Mouse (Mus musculus): Measurements from ENCODE around the gene Dph1. TPM values are rescaled to one million over a fixed set of nuclear protein-coding genes. Genes with fewer than 3 reads are reported as not detected.

The Dph1 gene
- polyA plus RNA-seq, 1 experiment = 18.6 TPM

DNA sequence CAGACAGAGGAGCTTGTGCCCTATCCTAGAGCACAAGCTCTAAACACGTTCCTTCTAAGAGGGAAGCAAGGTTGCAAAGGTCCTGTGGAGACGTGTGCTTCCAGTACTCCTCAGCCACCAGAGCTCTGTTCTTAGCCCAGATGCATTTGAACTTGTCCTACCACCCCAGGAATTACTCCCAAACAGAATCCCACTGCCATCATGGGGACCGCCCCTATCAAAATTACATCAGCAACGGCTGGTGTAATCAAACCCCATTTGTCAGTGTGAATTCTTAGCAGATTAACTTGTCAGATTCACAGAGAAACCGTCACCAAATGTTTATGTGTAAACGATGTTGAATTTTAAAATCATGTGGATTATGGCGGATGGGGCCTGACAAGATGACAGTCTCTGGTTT is 30.1 kb downstream of the Dph1 start:
- H3K27ac ChIP-seq (ENCODE audit: insufficient read depth, low read length) = no peak overlapping the region
- DNase-seq = no peak
- no peak for TF ChIP-seq POLR2A (IDR thresholded peaks at IDR 0.05; ENCODE audit: borderline replicate concordance, insufficient read depth, low read length)
- no peak for TF ChIP-seq CTCF (IDR thresholded peaks at IDR 0.05; ENCODE audit: borderline replicate concordance, insufficient read depth, low read depth, low read length)
- WGBS = 76% methylated on average over 7 of the region's 7 CpGs
- no peak overlapping the region for H3K4me3 ChIP-seq (replicated peaks; ENCODE audit: insufficient read depth, low read depth, low read length)
- no peaks in the 10 kb centered on the region for H3K27me3 ChIP-seq (ENCODE audit: control insufficient read depth, insufficient read depth, low read length)
- H3K4me1 ChIP-seq (ENCODE audit: control insufficient read depth, insufficient read depth, low read length) = peaks cover 21% of the 10 kb centered on the region

DNA sequence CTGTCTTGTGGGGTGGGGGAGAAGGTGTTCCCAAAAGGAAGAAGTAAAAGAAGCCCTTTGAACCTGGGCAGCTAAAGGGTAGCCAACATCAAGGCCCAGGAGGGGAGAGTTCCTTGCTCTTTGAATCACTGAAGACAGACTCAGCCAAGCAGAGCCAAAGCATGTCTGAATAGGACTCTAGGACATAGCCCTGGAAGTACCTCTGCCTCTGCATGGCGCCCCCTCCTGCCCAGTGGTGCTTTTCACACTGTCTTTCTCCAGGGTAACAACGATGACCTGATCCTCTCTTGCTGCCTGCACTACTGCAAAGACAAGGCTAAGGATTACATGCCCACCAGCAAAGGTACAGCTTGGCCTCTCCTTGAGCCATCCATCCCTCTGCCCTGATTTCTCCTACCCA is 31.5 kb downstream of the Dph1 start:
- Histone ChIP-seq H3K4me3 (replicated peaks; ENCODE audit: insufficient read depth, low read depth, low read length) (no peak overlapping the region), H3K27ac (ENCODE audit: insufficient read depth, low read length) (no peak overlapping the region), H3K27me3 (ENCODE audit: control insufficient read depth, insufficient read depth, low read length) (no peaks in the 10 kb centered on the region), H3K4me1 (ENCODE audit: control insufficient read depth, insufficient read depth, low read length) (peaks cover 24% of the 10 kb centered on the region)
- WGBS = 62% methylated on average over 2 of the region's 2 CpGs
- TF ChIP-seq CTCF (IDR thresholded peaks at IDR 0.05; ENCODE audit: borderline replicate concordance, insufficient read depth, low read depth, low read length) (no peak), POLR2A (IDR thresholded peaks at IDR 0.05; ENCODE audit: borderline replicate concordance, insufficient read depth, low read length) (no peak)
- DNase-seq = no peak

DNA sequence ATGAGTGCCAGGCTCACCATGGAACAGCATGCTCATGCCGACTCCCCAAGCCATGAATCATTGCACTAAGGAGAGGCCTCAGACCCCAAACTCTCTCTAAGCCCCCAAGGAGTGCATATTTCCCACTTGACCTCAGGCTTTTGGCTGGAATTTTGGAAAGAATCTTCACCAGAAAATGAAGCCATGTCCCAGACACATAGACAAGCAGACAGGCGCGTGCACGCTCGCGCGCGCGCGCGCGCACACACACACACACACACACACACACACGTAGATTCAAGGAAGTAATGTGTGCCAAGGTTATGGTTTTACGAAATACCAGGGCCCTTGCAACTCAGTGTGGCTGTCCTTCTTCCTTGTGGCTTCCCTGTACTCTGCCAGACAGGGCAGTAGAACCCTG is 32.6 kb downstream of the Dph1 start:
- no peaks in the 10 kb centered on the region for H3K27me3 ChIP-seq (ENCODE audit: control insufficient read depth, insufficient read depth, low read length)
- H3K27ac ChIP-seq (ENCODE audit: insufficient read depth, low read length) = no peak overlapping the region
- no peak overlapping the region for H3K4me3 ChIP-seq (replicated peaks; ENCODE audit: insufficient read depth, low read depth, low read length)
- peaks cover 33% of the 10 kb centered on the region for H3K4me1 ChIP-seq (ENCODE audit: control insufficient read depth, insufficient read depth, low read length)
- TF ChIP-seq POLR2A (IDR thresholded peaks at IDR 0.05; ENCODE audit: borderline replicate concordance, insufficient read depth, low read length) (no peak), CTCF (IDR thresholded peaks at IDR 0.05; ENCODE audit: borderline replicate concordance, insufficient read depth, low read depth, low read length) (no peak)
- no peak for DNase-seq
- WGBS = 93% methylated on average over 14 of the region's 14 CpGs

DNA sequence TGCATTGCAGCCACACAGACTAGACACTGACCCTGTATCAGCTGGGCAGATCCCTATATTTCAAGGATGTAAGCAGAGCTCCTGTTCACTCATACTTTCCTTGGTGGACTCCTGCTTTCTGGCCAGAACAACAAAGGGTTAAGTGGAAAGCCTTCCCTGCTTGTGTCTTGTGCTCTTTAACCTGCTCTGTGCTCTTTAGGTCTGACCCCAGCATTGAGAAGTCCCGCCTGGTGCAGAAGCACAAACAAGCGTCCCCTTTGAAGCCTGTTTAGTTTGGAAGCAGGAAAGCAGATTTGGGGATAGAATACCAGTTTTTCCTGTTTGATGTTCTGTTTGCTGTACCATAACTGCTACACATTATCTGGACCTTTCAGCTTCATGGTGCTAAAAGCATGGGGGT is 33.1 kb downstream of the Dph1 start:
- no peak overlapping the region for H3K27ac ChIP-seq (ENCODE audit: insufficient read depth, low read length)
- TF ChIP-seq CTCF (IDR thresholded peaks at IDR 0.05; ENCODE audit: borderline replicate concordance, insufficient read depth, low read depth, low read length) (no peak), POLR2A (IDR thresholded peaks at IDR 0.05; ENCODE audit: borderline replicate concordance, insufficient read depth, low read length) (no peak)

DNA sequence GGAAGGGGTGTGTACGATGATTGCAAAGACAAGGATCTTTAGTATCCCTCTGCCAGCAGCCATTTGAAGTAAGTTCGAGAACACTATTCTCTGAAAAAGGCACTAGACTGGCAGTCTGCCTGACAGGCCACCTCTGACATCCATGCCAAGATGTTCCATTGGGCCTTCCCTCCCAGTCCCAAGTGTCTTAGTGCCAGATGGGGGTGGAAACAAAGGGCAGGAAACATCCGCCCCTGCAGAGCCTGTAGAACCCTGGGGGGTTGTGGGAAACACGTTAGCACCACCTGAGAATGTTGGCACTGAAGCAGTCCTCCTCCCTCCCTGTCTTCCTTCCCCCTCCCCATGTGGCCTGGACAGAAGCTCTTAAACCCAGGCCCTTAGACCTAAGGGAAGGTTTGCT is 34.0 kb downstream of the Dph1 start:
- Histone ChIP-seq H3K27me3 (ENCODE audit: control insufficient read depth, insufficient read depth, low read length) (no peaks in the 10 kb centered on the region), H3K4me3 (replicated peaks; ENCODE audit: insufficient read depth, low read depth, low read length) (no peak overlapping the region), H3K4me1 (ENCODE audit: control insufficient read depth, insufficient read depth, low read length) (peaks cover 43% of the 10 kb centered on the region), H3K27ac (ENCODE audit: insufficient read depth, low read length) (0 out of 2 replicates have a peak overlapping the region, but pooled peaks have one; percentile 11)
- DNase-seq = peak in 1 of 2 experiments; percentile 45
- WGBS = 26% methylated on average over 4 of the region's 4 CpGs
- no peak for TF ChIP-seq CTCF (IDR thresholded peaks at IDR 0.05; ENCODE audit: borderline replicate concordance, insufficient read depth, low read depth, low read length)
- TF ChIP-seq POLR2A (IDR thresholded peaks at IDR 0.05; ENCODE audit: borderline replicate concordance, insufficient read depth, low read length) = no peak

More for the DNA sequence above, 33.1 kb downstream of the Dph1 start:
- 89% methylated on average over 2 of the region's 2 CpGs for WGBS
- DNase-seq = no peak
- Histone ChIP-seq H3K4me3 (replicated peaks; ENCODE audit: insufficient read depth, low read depth, low read length) (no peak overlapping the region), H3K27me3 (ENCODE audit: control insufficient read depth, insufficient read depth, low read length) (no peaks in the 10 kb centered on the region), H3K4me1 (ENCODE audit: control insufficient read depth, insufficient read depth, low read length) (peaks cover 37% of the 10 kb centered on the region)

DNA sequence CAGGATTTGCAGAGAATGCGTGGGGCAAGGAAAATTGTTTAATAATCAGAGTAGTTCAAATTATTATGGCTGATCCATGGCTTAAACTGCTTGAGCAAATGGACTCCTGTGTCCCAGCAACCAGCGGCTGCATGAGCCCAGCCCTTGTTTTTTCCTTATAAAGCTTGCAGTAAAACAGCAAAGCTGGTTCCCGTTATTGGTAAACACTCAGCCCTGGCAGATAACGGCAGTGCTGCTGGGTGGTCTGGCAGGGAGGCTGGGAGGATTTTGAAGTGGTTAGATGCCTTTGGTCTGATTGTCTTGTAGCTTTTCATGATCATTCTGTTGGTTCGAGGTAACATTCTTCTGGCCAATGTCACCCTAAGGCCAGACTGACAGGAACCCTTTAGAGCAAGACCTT is 34.6 kb downstream of the Dph1 start:
- no peak for DNase-seq
- TF ChIP-seq CTCF (IDR thresholded peaks at IDR 0.05; ENCODE audit: borderline replicate concordance, insufficient read depth, low read depth, low read length) (no peak), POLR2A (IDR thresholded peaks at IDR 0.05; ENCODE audit: borderline replicate concordance, insufficient read depth, low read length) (no peak)
- H3K27ac ChIP-seq (ENCODE audit: insufficient read depth, low read length) = 0 out of 2 replicates have a peak overlapping the region, but pooled peaks have one; percentile 3
- no peak overlapping the region for H3K4me3 ChIP-seq (replicated peaks; ENCODE audit: insufficient read depth, low read depth, low read length)
- 49% methylated on average over 5 of the region's 5 CpGs for WGBS
- H3K4me1 ChIP-seq (ENCODE audit: control insufficient read depth, insufficient read depth, low read length) = peaks cover 39% of the 10 kb centered on the region
- H3K27me3 ChIP-seq (ENCODE audit: control insufficient read depth, insufficient read depth, low read length) = no peaks in the 10 kb centered on the region

DNA sequence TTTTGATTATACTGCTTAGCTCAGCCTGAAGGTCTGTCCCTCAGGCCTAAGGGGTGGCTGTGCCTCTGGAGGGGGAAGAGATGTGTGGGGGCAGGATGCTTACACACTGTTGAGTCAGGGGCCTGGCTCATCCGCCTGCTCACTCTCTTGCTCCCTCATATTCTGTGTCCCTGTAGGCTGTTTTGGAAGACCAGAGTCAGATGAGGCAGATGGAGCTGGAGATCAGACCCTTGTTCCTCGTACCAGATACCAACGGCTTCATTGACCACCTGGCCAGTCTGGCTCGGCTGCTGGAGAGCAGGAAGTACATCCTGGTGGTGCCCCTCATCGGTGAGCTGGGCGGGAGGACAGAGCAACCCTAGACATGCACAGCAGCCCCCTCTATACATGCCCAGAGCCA is 35.1 kb downstream of the Dph1 start:
- DNase-seq = no peak
- TF ChIP-seq CTCF (IDR thresholded peaks at IDR 0.05; ENCODE audit: borderline replicate concordance, insufficient read depth, low read depth, low read length) = no peak
- TF ChIP-seq POLR2A (IDR thresholded peaks at IDR 0.05; ENCODE audit: borderline replicate concordance, insufficient read depth, low read length) = no peak
- H3K27ac ChIP-seq (ENCODE audit: insufficient read depth, low read length) = 0 out of 2 replicates have a peak overlapping the region, but pooled peaks have one; percentile 3
- 22% methylated on average over 6 of the region's 6 CpGs for WGBS
- no peak overlapping the region for H3K4me3 ChIP-seq (replicated peaks; ENCODE audit: insufficient read depth, low read depth, low read length)
- no peaks in the 10 kb centered on the region for H3K27me3 ChIP-seq (ENCODE audit: control insufficient read depth, insufficient read depth, low read length)
- peaks cover 38% of the 10 kb centered on the region for H3K4me1 ChIP-seq (ENCODE audit: control insufficient read depth, insufficient read depth, low read length)

DNA sequence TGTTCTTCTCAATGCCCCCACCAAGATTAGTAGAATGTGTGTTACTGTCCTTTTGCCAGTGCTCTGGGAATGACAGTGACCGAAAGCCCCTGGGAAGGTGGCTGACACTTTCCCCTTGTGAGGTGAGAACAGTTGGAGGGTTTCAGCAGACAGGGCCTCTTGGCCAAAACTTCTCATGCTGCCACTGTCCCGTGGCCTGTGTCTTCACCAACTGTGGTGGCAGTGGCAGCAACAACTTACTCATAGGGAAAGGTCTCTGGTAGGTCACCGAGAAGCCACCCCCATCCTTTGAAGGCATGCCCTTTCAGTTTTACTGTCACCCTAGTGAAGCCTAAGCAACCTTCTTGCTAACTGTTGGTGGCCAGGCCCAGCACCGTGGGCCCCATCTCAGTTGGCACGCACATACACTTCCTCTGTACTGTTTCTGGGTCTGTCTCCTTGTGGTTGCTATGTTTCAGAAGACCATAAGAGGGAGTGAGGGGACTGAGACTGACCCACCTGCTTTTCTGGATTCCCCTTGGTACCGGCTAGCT is 36.9 kb downstream of the Dph1 start:
- Histone ChIP-seq H3K27me3 (ENCODE audit: control insufficient read depth, insufficient read depth, low read length) (no peaks in the 10 kb centered on the region), H3K4me3 (replicated peaks; ENCODE audit: insufficient read depth, low read depth, low read length) (no peak overlapping the region), H3K4me1 (ENCODE audit: control insufficient read depth, insufficient read depth, low read length) (peaks cover 38% of the 10 kb centered on the region), H3K27ac (ENCODE audit: insufficient read depth, low read length) (peak overlapping the region; percentile 25; the same call in 1 of the 2 replicates)
- TF ChIP-seq CTCF (IDR thresholded peaks at IDR 0.05; ENCODE audit: borderline replicate concordance, insufficient read depth, low read depth, low read length) = no peak
- TF ChIP-seq POLR2A (IDR thresholded peaks at IDR 0.05; ENCODE audit: borderline replicate concordance, insufficient read depth, low read length) = no peak
- DNase-seq = no peak
- WGBS = 58% methylated on average over 6 of the region's 6 CpGs

All from cerebellum, adult 2 months (tissue).